Mouse (Mus musculus): ENCODE results near the gene Hspb9.
A peak's percentile ranks its signal among the peaks of the same experiment; 100 is the strongest.

The Hspb9 gene

GRCm38 (mm10) chr11:100705095-100705747 lies 8.4 kb upstream of the Hspb9 start:
- DNase-seq (ENCODE audit: low spot score) = no peak

GRCm38 (mm10) chr11:100709201-100709810 lies 4.3 kb upstream of the Hspb9 start:
- DNase-seq (ENCODE audit: low spot score) = no peak

- no peak for DNase-seq (ENCODE audit: low spot score)
These were observed 3.1 kb upstream of the Hspb9 start for GRCm38 (mm10) chr11:100710528-100710927.

GRCm38 (mm10) chr11:100710977-100711376 lies 2.7 kb upstream of the Hspb9 start:
- no peak for DNase-seq (ENCODE audit: low spot score)

GRCm38 (mm10) chr11:100711783-100712615 lies 1.7 kb upstream of the Hspb9 start, which contains the start of gene Kat2a:
Gene Kat2a, minus strand, starts transcription at chr11:100712465.
- DNase-seq (ENCODE audit: low spot score) = peak; percentile 82

GRCm38 (mm10) chr11:100713174-100713573 lies 476 bp upstream of the Hspb9 start:
- DNase-seq (ENCODE audit: low spot score) = no peak

- DNase-seq (ENCODE audit: low spot score) = peak; percentile 89
These were observed 875 bp downstream of the Hspb9 start for GRCm38 (mm10) chr11:100714534-100714915.

GRCm38 (mm10) chr11:100714948-100715347 lies 1.3 kb downstream of the Hspb9 start:
- DNase-seq (ENCODE audit: low spot score) = no peak

- no peak for DNase-seq (ENCODE audit: low spot score)
These were observed 3.0 kb downstream of the Hspb9 start for GRCm38 (mm10) chr11:100716649-100717048.

GRCm38 (mm10) chr11:100718462-100718861 lies 4.8 kb downstream of the Hspb9 start:
- no peak for DNase-seq (ENCODE audit: low spot score)

GRCm38 (mm10) chr11:100718866-100719265 lies 5.2 kb downstream of the Hspb9 start:
- no peak for DNase-seq (ENCODE audit: low spot score)

GRCm38 (mm10) chr11:100719312-100719711 lies 5.7 kb downstream of the Hspb9 start:
- no peak for DNase-seq (ENCODE audit: low spot score)

- DNase-seq (ENCODE audit: low spot score) = no peak
These were observed 6.2 kb downstream of the Hspb9 start for GRCm38 (mm10) chr11:100719893-100720292.

- DNase-seq (ENCODE audit: low spot score) = no peak
These were observed 6.7 kb downstream of the Hspb9 start for GRCm38 (mm10) chr11:100720345-100720744.

- DNase-seq (ENCODE audit: low spot score) = no peak
These were observed 7.6 kb downstream of the Hspb9 start for GRCm38 (mm10) chr11:100721254-100721653.

- no peak for DNase-seq (ENCODE audit: low spot score)
These were observed 8.3 kb downstream of the Hspb9 start for GRCm38 (mm10) chr11:100721776-100722492.

GRCm38 (mm10) chr11:100722493-100723028 lies 8.9 kb downstream of the Hspb9 start:
- DNase-seq (ENCODE audit: low spot score) = no peak

GRCm38 (mm10) chr11:100724919-100725512 lies 11.4 kb downstream of the Hspb9 start:
- DNase-seq (ENCODE audit: low spot score) = no peak

- DNase-seq (ENCODE audit: low spot score) = no peak
These were observed 13.6 kb downstream of the Hspb9 start for GRCm38 (mm10) chr11:100727201-100727600.

GRCm38 (mm10) chr11:100728601-100729000 lies 15.0 kb downstream of the Hspb9 start:
- DNase-seq (ENCODE audit: low spot score) = no peak

- DNase-seq (ENCODE audit: low spot score) = no peak
These were observed 16.3 kb downstream of the Hspb9 start for GRCm38 (mm10) chr11:100729976-100730375.

Data from layer of hippocampus, adult 11-12 months (tissue).